Mouse (Mus musculus) heart, postnatal 36 days (tissue): ENCODE data around the gene Vps13d. TPM values are rescaled to one million over a fixed set of nuclear protein-coding genes. Genes with fewer than 3 reads are reported as not detected.
"Not testable (repeated sequence)": the region's sequence is repeated elsewhere in the genome, so short reads cannot be mapped to it uniquely, and the experiment has no call there.

Experiments used
- DNase-seq, 2 experiments: peaks; one replicate each; pipeline ENCODE4 v3.0.0; 2021 to 2022
- intact Hi-C: fragments of 180-260 bp; cut with DNase I; formaldehyde crosslinking; loops from one replicate; pipeline ENCODE4 v1.15.1; 2025
- total RNA-seq, 2 experiments: library from RNA; stranded (reverse); gene quantifications; 2 replicates each; pipeline ENCODE4 v1.2.3; 2021

Gene Vps13d
- total RNA-seq, 2 experiments from 2014 or later = 70.1 to 73.5 TPM

DNA sequence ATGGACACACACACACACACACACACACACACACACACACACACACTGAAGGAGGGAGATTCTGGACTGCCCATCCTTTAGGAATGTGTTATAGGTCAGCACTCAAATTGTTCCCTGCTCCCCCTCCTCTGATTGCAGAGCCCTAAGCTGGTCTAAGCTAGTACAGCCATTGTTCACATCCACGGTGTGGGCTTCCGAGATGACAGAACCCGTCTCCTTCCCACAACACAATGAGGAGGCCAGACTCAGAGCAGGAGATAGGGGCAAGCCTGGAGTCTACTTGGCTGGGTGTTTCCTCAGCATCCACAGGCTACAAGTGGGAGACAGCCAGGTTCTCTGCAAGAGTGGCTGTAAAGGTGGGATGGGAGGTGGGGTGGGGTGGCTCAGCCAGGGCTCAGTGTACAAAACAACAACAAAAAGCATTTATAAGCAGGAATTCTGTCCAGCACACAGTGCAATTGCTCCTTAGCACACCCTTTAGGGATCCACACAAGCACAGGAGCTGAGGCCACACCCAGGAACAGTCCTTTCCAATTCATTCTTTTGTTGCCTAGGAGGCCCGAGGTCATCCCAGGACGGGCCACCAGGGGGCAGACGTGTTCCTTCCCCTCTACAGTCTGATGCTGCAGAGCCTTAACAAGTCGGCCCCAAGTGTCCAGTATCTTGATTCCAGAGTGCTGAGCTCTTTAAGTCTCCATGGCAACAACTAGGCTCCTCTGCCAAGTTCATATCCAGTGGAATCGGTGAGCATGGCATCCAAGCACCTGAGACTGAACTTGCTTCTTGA lies 19.4 kb upstream of the Vps13d start:
- DNase-seq = peak; percentile 96 to 98
- intact Hi-C loops = loop anchor here (1.0 kb wide), 2 partner anchors 19 to 72 kb away; partner anchors contain the start of gene Vps13d

- intact Hi-C loops = no loop called here
Measured at GRCm38 (mm10) chr4:145211076-145211475, 16.3 kb upstream of the Vps13d start.

GRCm38 (mm10) chr4:145210564-145210963 lies 15.8 kb upstream of the Vps13d start:
- intact Hi-C loops = no loop called here
- DNase-seq = no peak

More at GRCm38 (mm10) chr4:145211076-145211475, 16.3 kb upstream of the Vps13d start:
- DNase-seq = no peak

- intact Hi-C loops = no loop called here
- no peak for DNase-seq
Measured at GRCm38 (mm10) chr4:145209690-145210088, 14.9 kb upstream of the Vps13d start.

GRCm38 (mm10) chr4:145209076-145209689 lies 14.4 kb upstream of the Vps13d start:
- intact Hi-C loops = no loop called here
- no peak for DNase-seq

DNA sequence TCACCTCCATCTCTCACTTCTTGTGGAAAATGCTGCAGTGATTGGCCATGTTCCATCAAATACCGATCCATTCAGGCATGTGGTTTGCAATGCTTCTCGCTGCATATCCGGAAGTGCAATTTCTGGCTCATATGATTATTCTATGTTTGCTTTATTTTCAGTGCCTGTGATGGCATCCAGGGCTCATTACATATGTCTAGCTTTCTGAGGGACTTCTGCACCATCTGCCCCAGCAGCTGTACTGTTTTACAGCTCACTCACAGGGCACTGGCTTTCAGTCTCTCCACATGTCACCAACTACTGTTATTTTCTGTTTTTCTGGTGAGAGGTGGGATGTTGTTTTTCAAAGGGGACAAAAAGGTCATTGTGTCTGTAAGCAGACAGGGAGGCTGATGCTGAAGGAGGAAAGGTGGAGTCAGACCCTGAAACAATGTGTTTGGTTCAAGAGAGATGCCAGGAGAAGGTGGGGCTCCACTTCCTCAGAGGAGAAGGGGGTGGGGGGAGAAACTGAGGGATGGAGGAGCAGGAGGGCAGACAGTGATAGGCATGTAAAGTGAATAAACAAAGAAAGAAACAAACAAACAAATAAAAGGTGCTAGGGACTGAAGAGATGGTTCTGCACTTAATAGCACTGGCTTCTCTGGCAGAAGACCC lies 13.0 kb upstream of the Vps13d start:
- intact Hi-C loops = no loop called here
- DNase-seq = no peak

DNA sequence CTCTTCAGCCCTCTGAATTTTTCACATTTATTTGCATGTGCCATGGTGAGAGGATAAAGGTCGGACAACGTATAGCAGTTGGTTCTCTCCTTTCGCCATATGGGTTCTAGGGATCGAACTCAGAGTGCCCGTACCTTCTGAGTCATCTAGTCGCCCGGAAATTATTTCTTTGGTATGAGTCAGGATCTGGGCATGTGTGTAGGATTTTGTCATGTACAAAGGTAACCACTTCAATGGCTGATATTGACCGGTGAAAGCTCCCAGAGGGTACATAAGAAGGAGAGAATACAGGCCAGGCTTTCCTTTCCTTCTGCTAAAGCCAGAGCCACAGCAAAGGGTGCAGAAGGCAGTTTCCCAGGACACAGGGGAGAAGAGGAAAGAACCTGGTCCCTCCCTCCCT lies 10.0 kb upstream of the Vps13d start:
- intact Hi-C loops = no loop called here
- DNase-seq = no peak

GRCm38 (mm10) chr4:145203305-145203704 lies 8.5 kb upstream of the Vps13d start:
- DNase-seq = no peak
- intact Hi-C loops = no loop called here

- DNase-seq = no peak
- intact Hi-C loops = no loop called here
Measured at GRCm38 (mm10) chr4:145201424-145201823, 6.6 kb upstream of the Vps13d start.

- intact Hi-C loops = no loop called here
Measured at GRCm38 (mm10) chr4:145199982-145200699, 5.3 kb upstream of the Vps13d start.

GRCm38 (mm10) chr4:145196586-145196985 lies 1.8 kb upstream of the Vps13d start:
- intact Hi-C loops = no loop called here
- no peak for DNase-seq

More at GRCm38 (mm10) chr4:145199982-145200699, 5.3 kb upstream of the Vps13d start:
- peak; percentile 46 to 57 for DNase-seq

DNA sequence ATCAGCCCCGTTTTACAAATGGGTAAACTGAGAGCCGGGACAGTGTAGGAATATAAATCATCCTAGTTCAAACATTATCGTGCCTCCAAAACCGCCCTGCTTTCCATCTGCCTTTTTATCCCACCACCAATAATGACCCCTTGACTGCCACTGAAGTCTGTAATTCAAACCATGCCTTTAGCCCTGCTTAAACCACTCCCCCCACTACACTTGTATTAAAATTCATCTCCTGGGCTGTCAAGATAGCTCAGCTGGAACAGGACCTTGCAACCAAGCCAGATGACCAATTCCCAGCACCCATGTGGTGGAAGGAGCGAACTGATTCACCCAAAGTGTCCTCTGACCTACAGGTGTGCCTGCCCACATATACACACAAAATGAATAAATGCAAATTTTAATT lies 367 bp upstream of the Vps13d start:
- no peak for DNase-seq
- intact Hi-C loops = loop anchor here (1.0 to 2.0 kb wide), 2 partner anchors 19 to 304 kb away; no protein-coding TSS in a partner anchor

DNA sequence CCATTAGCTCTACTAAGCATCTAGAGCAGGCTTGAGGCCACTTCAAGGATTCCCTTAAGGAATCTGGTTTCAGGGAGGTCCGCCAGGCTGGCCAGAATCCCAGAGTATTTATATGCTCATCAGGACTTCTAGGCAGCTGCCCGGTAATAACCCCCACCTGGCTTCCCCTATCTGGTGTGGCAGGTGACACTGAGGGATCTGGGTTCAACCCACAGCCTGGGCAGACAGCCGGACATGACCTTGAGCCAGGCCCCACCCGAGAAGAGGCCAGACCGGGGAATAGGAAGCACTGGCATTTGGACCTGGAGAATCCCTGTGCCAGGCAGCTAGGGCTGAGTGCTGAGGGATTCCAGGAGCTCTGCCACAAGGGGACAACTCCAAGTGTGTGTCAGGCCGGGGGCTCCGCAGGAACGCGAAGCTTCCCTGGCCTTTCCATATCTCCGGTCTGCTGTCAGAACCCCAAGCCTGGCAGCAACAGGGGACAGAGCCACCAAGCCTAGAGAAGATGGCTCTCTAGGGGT lies 754 bp downstream of the Vps13d start:
- peak; percentile 62 to 74 for DNase-seq
- intact Hi-C loops = loop anchor here (2.0 kb wide), 1 partner anchor 303 kb away; no protein-coding TSS in a partner anchor

DNA sequence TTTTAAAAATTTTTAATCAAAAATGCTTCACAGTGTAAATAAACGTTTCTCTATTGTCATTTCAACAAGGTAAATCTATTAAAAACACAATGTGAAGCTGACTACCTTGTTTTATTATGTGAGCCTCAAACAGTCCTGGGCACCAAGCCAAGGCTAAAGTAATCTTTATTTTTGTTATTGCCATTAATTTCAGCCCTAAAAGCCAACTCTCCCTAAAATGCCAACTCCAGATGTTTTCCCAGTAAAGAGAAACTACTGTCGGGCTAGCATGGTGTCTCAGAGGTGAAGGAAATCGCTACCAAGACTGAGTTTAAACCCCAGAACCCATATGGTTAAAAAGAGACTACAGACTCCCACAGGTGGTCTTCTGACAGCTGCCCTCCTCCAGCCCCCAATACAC lies 1.4 kb downstream of the Vps13d start:
- intact Hi-C loops = no loop called here
- DNase-seq = no peak

- intact Hi-C loops = no loop called here
- peak; percentile 24 to 49 for DNase-seq
Measured at GRCm38 (mm10) chr4:145192686-145193085, 2.1 kb downstream of the Vps13d start.

- no peak for DNase-seq
- intact Hi-C loops = no loop called here
Measured at GRCm38 (mm10) chr4:145188561-145188960, 6.2 kb downstream of the Vps13d start.

DNA sequence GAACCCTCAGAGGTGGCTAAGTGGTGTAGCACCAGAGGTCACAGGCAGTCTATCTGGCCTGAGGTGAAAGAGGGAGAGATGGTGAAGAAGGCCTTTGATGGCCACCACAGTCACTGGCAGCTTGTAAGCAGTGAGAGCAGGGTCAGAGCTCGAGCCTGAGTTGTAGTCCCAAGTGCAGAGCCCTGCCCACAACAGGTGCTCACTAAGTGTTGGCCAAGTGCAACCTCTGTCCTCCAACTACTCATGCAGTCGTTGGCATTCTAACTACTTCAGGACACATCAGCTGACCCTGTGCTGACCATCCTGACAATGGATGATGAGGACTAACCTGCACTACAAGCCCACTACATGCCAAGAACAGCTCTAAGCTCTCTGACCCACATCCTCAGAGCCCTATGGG lies 7.2 kb downstream of the Vps13d start:
- no peak for DNase-seq
- intact Hi-C loops = no loop called here

DNA sequence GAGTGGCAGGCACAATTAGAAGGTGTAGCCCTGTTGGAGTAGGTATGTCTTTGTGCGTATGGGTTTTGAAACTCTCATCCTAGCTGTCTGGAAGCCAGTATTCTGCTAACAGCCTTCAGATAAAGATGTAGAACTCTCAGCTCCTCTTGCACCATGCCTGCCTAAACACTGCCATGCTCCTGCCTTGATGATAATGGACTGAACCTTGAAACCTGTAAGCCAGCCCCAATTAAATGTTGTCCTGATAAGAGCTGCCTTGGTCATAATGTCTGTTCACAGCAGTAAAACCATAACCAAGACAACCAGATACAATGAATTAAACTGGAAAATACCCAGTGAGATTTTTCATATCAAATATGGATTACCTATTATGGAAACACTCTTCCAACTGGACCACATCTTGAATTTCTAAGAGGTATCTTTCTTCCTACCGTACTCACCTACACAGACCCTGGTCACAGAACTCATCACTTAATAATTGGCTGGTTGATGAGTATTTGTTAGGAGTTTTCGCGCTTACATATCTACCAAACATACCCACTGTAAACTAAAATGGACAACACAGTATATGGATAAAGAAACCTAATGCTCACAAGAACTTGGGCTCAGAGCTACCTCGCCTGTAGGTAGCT lies 15.8 kb downstream of the Vps13d start:
- DNase-seq = no peak
- intact Hi-C loops = no loop called here

GRCm38 (mm10) chr4:145165542-145165941 lies 29.3 kb downstream of the Vps13d start:
- DNase-seq, intact Hi-C loops: not testable (repeated sequence)

GRCm38 (mm10) chr4:145164111-145164510 lies 30.7 kb downstream of the Vps13d start:
- DNase-seq = no peak
- intact Hi-C loops = no loop called here
